Mouse (Mus musculus) cerebellum, postnatal 10 days (tissue): Measurements from ENCODE around the gene Actr8.

Experiments
- DNase-seq, 2 experiments: peaks; one replicate each; pipeline ENCODE4 v3.0.0; 2021; ENCODE audit warnings: mixed read lengths in 2 of 2

Actr8 gene

GRCm38 (mm10) chr14:30041836-30042235 is 63.7 kb downstream of the Actr8 start:
- no peak for DNase-seq

DNA sequence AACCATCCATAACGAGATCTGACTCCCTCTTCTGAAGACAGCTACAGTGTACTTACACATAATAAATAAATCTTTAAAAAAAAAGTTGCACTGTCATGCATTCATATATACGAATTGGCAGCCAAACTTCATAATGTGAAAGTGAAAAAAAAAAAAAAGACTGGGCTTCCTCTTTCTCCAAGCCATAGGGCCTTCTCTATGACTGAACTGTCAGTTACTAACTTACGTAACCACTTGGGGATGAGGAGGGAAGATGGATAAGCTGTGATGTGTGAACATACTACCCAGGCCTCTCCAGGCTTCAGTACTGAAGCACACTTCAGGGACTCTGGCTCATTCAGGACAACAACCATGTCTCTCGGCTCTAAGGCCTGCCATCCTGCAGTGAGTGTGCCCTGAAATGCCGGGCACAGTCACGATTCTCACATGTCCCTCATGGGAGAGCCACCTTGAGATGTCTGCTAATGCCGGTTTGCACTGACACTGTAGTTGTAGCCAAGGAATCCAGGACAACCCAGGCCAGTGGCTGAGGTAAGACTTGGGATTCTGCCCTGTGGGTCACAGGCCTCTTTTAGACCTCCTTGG is 65.3 kb downstream of the Actr8 start:
- no peak for DNase-seq

DNA sequence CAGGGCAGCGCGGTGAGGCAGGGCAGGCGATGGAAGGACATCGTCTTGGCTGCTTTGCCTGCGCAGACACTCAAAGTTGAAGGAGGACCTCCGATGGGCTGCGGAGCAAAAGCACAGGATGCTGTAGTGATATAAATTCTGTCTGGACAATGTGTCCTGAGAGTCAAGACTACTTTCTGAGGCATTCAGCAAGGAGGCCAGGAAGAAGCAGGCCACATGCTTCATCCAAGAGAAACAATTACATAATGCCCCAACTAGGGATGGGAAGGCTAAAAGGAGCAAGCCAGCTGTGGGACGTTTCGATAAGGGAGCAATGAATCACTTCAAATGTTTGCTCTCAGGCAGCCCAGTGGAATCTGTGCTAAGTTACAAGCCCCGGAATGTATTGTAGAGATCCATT is 67.1 kb downstream of the Actr8 start:
- no peak for DNase-seq

GRCm38 (mm10) chr14:30045704-30046220 is 67.6 kb downstream of the Actr8 start:
- no peak for DNase-seq

- DNase-seq = no peak
Measured at GRCm38 (mm10) chr14:30046976-30047375, 68.8 kb downstream of the Actr8 start.

- DNase-seq = no peak
Measured at GRCm38 (mm10) chr14:30048049-30048448, 69.9 kb downstream of the Actr8 start.

DNA sequence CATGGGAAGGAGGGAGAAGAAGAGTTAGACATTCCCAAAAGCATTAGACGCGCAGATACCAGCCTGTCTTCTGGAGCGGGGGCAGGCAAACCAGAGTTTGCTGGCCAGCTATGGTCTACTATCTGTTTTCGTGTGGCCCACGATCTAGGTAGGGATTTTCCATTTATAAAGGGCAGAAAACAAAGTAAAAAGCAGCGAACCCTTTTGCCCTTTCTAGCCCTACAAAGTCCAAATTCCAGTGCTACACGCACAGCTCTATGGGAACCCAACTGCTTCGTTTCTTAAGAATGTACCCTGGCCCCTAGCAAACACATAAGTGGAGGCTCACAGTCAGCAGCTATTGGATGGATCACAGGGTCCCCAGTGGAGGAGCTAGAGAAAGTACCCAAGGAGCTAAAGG is 72.1 kb downstream of the Actr8 start:
- DNase-seq = no peak

DNA sequence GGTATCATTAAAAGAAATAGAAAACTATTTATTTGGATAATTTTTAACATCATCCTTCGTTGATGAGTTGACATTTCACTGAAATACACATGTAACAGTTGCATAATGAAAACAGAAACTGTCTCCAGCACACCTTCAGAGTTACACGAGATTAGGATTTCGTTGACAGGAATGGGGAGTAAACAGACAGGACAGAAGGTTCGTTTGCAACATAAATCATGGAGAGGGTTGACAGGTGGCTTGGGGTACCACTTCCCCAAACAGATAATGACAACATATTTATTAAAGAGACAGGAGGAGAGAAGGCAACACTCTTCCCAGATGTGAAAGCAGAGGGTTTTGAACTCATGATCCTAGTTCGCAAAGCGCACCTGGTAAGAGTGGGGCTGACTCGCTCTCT is 76.8 kb downstream of the Actr8 start:
- no peak for DNase-seq
